Comparison of ENCODE assay signal across 10 mouse cellular contexts in the genomic region with DNA sequence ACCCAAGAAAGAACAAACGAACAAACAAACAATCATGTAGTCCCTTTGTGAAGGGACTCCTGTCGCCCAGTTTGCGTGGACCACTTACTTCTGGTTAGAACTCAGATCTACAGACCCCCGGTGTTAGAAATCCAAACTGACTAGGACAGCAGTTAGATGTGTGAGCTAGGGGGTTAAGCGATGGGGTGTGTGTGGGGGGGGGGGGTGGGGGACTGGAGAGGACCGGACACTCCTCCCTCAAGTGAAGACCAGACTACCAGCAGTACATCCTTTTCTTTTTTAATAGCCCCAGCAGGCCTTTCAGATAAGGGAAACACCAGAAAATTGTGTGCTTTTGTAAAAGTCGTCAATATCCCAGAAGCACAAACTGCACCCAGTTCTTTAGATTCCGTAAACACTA. TPM values are rescaled to one million over a fixed set of nuclear protein-coding genes. Genes with fewer than 3 reads are reported as not detected.
DNase-seq lines count a peak whose midpoint lies in the region; ATAC-seq lines count a peak whose summit lies in the region.
"Had no signal": no experiment of that assay in that cellular context is flagged by ENCODE, and none has a peak within 500 bp of the region (broad histone marks: within the 10 kb centered on the region; RNA-seq: fewer than 3 reads in every experiment).

No protein-coding gene starts in this region.

- no peaks in the 10 kb centered on the region for H3K27me3 ChIP-seq in heart, embryonic 14.5 days (ENCODE audit: control insufficient read depth, insufficient read depth, low read length)
- 0 out of 2 replicates have a peak, but pooled peaks cover 6% of the 10 kb centered on the region for H3K27me3 ChIP-seq in embryonic facial prominence, embryonic 10.5 days (replicated peaks; ENCODE audit: low read depth, poor library complexity, severe bottlenecking)
- 0 out of 2 replicates have a peak, but pooled peaks cover 5% of the 10 kb centered on the region for H3K27me3 ChIP-seq in hindbrain, embryonic 14.5 days (ENCODE audit: control insufficient read depth, insufficient read depth, low read length)
- no peaks in the 10 kb centered on the region for H3K27me3 ChIP-seq in midbrain, embryonic 10.5 days (ENCODE audit: low read depth, poor library complexity, severe bottlenecking)

- H3K4me3 ChIP-seq in heart, embryonic 14.5 days (ENCODE audit: control insufficient read depth in 1 of 2, insufficient read depth in 1 of 2, low read depth in 1 of 2, low read length in 2 of 2) = peak overlapping the region in 1 of 2 experiments; percentile 45; a peak in 2 of 4 replicates
- H3K4me3 ChIP-seq in embryonic facial prominence, embryonic 10.5 days = peak overlapping the region; percentile 58
- peak overlapping the region; percentile 40 for H3K4me3 ChIP-seq in hindbrain, embryonic 14.5 days (replicated peaks; ENCODE audit: low read length)
- peak overlapping the region; percentile 56 for H3K4me3 ChIP-seq in midbrain, embryonic 10.5 days

- H3K4me1 ChIP-seq in heart, embryonic 14.5 days (ENCODE audit: control insufficient read depth in 2 of 2, insufficient read depth in 2 of 2, low read length in 2 of 2) = peaks cover 3 to 5% of the 10 kb centered on the region in 2 experiments; a peak in 2 of 4 replicates
- peaks cover 19% of the 10 kb centered on the region for H3K4me1 ChIP-seq in embryonic facial prominence, embryonic 10.5 days
- H3K4me1 ChIP-seq in hindbrain, embryonic 14.5 days (replicated peaks; ENCODE audit: control insufficient read depth, insufficient read depth, low read length) = peaks cover 22% of the 10 kb centered on the region
- peaks cover 52% of the 10 kb centered on the region for H3K4me1 ChIP-seq in midbrain, embryonic 10.5 days

- H3K9me3 ChIP-seq in heart, embryonic 14.5 days (ENCODE audit: control insufficient read depth, low read length) = no peaks in the 10 kb centered on the region
- no peaks in the 10 kb centered on the region for H3K9me3 ChIP-seq in embryonic facial prominence, embryonic 10.5 days
- H3K9me3 ChIP-seq in hindbrain, embryonic 14.5 days (ENCODE audit: control insufficient read depth, low read length) = no peaks in the 10 kb centered on the region
- no peaks in the 10 kb centered on the region for H3K9me3 ChIP-seq in midbrain, embryonic 10.5 days (replicated peaks)

- ATAC-seq in heart, embryonic 14.5 days (ENCODE audit: insufficient number of reproducible peaks, insufficient read depth, low FRiP score, low read depth) = no peak
- ATAC-seq in hindbrain, embryonic 14.5 days (ENCODE audit: low FRiP score) = no peak

- H3K4me2 ChIP-seq in heart, embryonic 14.5 days (ENCODE audit: low read length) = peak overlapping the region; percentile 66
- peak overlapping the region; percentile 51 for H3K4me2 ChIP-seq in hindbrain, embryonic 14.5 days (replicated peaks)

- H3K36me3 ChIP-seq in heart, embryonic 14.5 days (ENCODE audit: control insufficient read depth, insufficient read depth, low read length) = no peaks in the 10 kb centered on the region
- no peaks in the 10 kb centered on the region for H3K36me3 ChIP-seq in embryonic facial prominence, embryonic 10.5 days (replicated peaks)
- no peaks in the 10 kb centered on the region for H3K36me3 ChIP-seq in hindbrain, embryonic 14.5 days (replicated peaks; ENCODE audit: control insufficient read depth, insufficient read depth)
- H3K36me3 ChIP-seq in midbrain, embryonic 10.5 days = peaks cover 5% of the 10 kb centered on the region; the same call in 1 of the 2 replicates

- peak overlapping the region; percentile 69 for H3K9ac ChIP-seq in heart, embryonic 14.5 days (ENCODE audit: low read length)
- peak overlapping the region; percentile 55; the same call in 1 of the 2 replicates for H3K9ac ChIP-seq in hindbrain, embryonic 14.5 days

- DNase-seq in heart, adult 8-10 months (ENCODE audit: low spot score) = no peak
- no peak for DNase-seq in embryonic facial prominence, embryonic 10.5 days (ENCODE audit: low spot score)
- no peak for DNase-seq in hindbrain, embryonic 14.5 days (ENCODE audit: low spot score)
- peak; percentile 19 for DNase-seq in midbrain, embryonic 10.5 days (ENCODE audit: low spot score)
- no peak for DNase-seq in frontal cortex, postnatal 36 days (ENCODE audit: low spot score in 2 of 2)
- no peak for DNase-seq in frontal cortex, postnatal 25 days (ENCODE audit: low spot score in 2 of 2)
- no peak for DNase-seq in ovary, adult 18-20 months (ENCODE audit: low spot score)

- WGBS in heart, embryonic 14.5 days = 70% methylated on average over 7 of the region's 8 CpGs
- WGBS in embryonic facial prominence, embryonic 10.5 days = 68% methylated on average over 8 of the region's 8 CpGs
- 37% methylated on average over 8 of the region's 8 CpGs for WGBS in hindbrain, embryonic 14.5 days
- 48% methylated on average over 8 of the region's 8 CpGs for WGBS in midbrain, embryonic 10.5 days

- H3K27ac ChIP-seq in heart, embryonic 14.5 days (replicated peaks in 1 of 2; ENCODE audit: control insufficient read depth in 1 of 2, insufficient read depth in 1 of 2, low read depth in 2 of 2, low read length in 2 of 2) = peak overlapping the region in 1 of 2 experiments; percentile 48; a peak in 3 of 4 replicates
- H3K27ac ChIP-seq in embryonic facial prominence, embryonic 10.5 days (replicated peaks) = peak overlapping the region; percentile 81
- peak overlapping the region; percentile 63 for H3K27ac ChIP-seq in hindbrain, embryonic 14.5 days
- peak overlapping the region; percentile 86 for H3K27ac ChIP-seq in midbrain, embryonic 10.5 days (replicated peaks)

RNA-seq across cellular contexts. Expression of gene Acot1, which starts 0.6 kb away (rescaled TPM):
- 30.0 and 31.9 TPM in 2 replicates for polyA plus RNA-seq in heart, embryonic 14.5 days (2014; fragmentation: Nextera tagmentation; extraction: Ambion mirVana)
- 10 to 100 TPM; 29.0 to 59.1 (median 44.3) TPM for total RNA-seq in heart, adult 8-10 months (2022)
- 21.5 and 29.6 TPM in 2 replicates for polyA plus RNA-seq in embryonic facial prominence, embryonic 10.5 days (2016; fragmentation: Nextera tagmentation; extraction: Ambion mirVana)
- polyA plus RNA-seq in hindbrain, embryonic 14.5 days (2014; fragmentation: Nextera tagmentation; extraction: Ambion mirVana) = 100 and 108 TPM in 2 replicates
- 46.6 and 52.5 TPM in 2 replicates for polyA plus RNA-seq in midbrain, embryonic 10.5 days (2016; fragmentation: Nextera tagmentation; extraction: Ambion mirVana)
- total RNA-seq: monocyte, adult 5-6 weeks had no signal

RNA-seq across cellular contexts. Expression of gene Acot2, which starts 21.1 kb away (rescaled TPM):
- 79.5 and 81.2 TPM in 2 replicates for polyA plus RNA-seq in heart, embryonic 14.5 days (2014; fragmentation: Nextera tagmentation; extraction: Ambion mirVana)
- 100 to 1,000 TPM; 102 to 134 (median 110) TPM for total RNA-seq in heart, adult 8-10 months (2022)
- 18.9 and 19.1 TPM in 2 replicates for polyA plus RNA-seq in embryonic facial prominence, embryonic 10.5 days (2016; fragmentation: Nextera tagmentation; extraction: Ambion mirVana)
- polyA plus RNA-seq in hindbrain, embryonic 14.5 days (2014; fragmentation: Nextera tagmentation; extraction: Ambion mirVana) = 9.8 and 13.8 TPM in 2 replicates
- polyA plus RNA-seq in midbrain, embryonic 10.5 days (2016; fragmentation: Nextera tagmentation; extraction: Ambion mirVana) = 20.1 and 21.1 TPM in 2 replicates

RNA-seq across cellular contexts. Expression of gene Heatr4, which starts 24.1 kb away (rescaled TPM):
- not detected in 2 replicates for polyA plus RNA-seq in heart, embryonic 14.5 days (2014; fragmentation: Nextera tagmentation; extraction: Ambion mirVana)
- not detected for total RNA-seq in heart, adult 8-10 months (2022)
- polyA plus RNA-seq in embryonic facial prominence, embryonic 10.5 days (2016; fragmentation: Nextera tagmentation; extraction: Ambion mirVana) = not detected in 2 replicates
- not detected in 2 replicates for polyA plus RNA-seq in hindbrain, embryonic 14.5 days (2014; fragmentation: Nextera tagmentation; extraction: Ambion mirVana)
- polyA plus RNA-seq in midbrain, embryonic 10.5 days (2016; fragmentation: Nextera tagmentation; extraction: Ambion mirVana) = not detected in 2 replicates
- total RNA-seq: monocyte, adult 5-6 weeks had no signal

RNA-seq across cellular contexts. Expression of gene Acot4, which starts 29.4 kb away (rescaled TPM):
- 0.30 and 0.32 TPM in 2 replicates for polyA plus RNA-seq in heart, embryonic 14.5 days (2014; fragmentation: Nextera tagmentation; extraction: Ambion mirVana)
- 1 to 10 TPM in 3 of 4 experiments, under 1 TPM in 1; 0.73 to 1.5 (median 1.3) TPM for total RNA-seq in heart, adult 8-10 months (2022)
- polyA plus RNA-seq in embryonic facial prominence, embryonic 10.5 days (2016; fragmentation: Nextera tagmentation; extraction: Ambion mirVana) = 0.16 and 0.39 TPM in 2 replicates
- 0.54 and 0.61 TPM in 2 replicates for polyA plus RNA-seq in hindbrain, embryonic 14.5 days (2014; fragmentation: Nextera tagmentation; extraction: Ambion mirVana)
- polyA plus RNA-seq in midbrain, embryonic 10.5 days (2016; fragmentation: Nextera tagmentation; extraction: Ambion mirVana) = 0.06 and 0.21 TPM in 2 replicates
- total RNA-seq: monocyte, adult 5-6 weeks had no signal

RNA-seq across cellular contexts. Expression of gene Gm49366, which starts 30.0 kb away (rescaled TPM):
- polyA plus RNA-seq in heart, embryonic 14.5 days (2014; fragmentation: Nextera tagmentation; extraction: Ambion mirVana) = not detected in 2 replicates
- under 1 TPM in 1 of 4 experiments, not detected in 3; 0.81 TPM for total RNA-seq in heart, adult 8-10 months (2022)
- polyA plus RNA-seq in embryonic facial prominence, embryonic 10.5 days (2016; fragmentation: Nextera tagmentation; extraction: Ambion mirVana) = not detected in 2 replicates
- polyA plus RNA-seq in hindbrain, embryonic 14.5 days (2014; fragmentation: Nextera tagmentation; extraction: Ambion mirVana) = not detected in 2 replicates
- polyA plus RNA-seq in midbrain, embryonic 10.5 days (2016; fragmentation: Nextera tagmentation; extraction: Ambion mirVana) = not detected in 2 replicates
- total RNA-seq: monocyte, adult 5-6 weeks had no signal
- polyA plus RNA-seq: cortical plate, adult 2 months had no signal
